Mouse (Mus musculus) bone marrow macrophage, adult 2 months (primary cell): ENCODE measurements around the gene Kin.
A peak's percentile ranks its signal among the peaks of the same experiment; 100 is the strongest.

Experiments used
- CTCF ChIP-seq: IDR thresholded peaks from 2 replicates; pipeline ENCODE4 v1.5.1; 2012; ENCODE audit warnings: low read depth, mild to moderate bottlenecking, low read length, moderate library complexity
- POLR2A ChIP-seq: IDR thresholded peaks from 2 replicates; pipeline ENCODE4 v1.6.1; 2012; ENCODE audit warnings: mild to moderate bottlenecking, low read depth, low read length, borderline replicate concordance

- TF ChIP-seq CTCF (no peak), POLR2A (peak; percentile 55; the same call in 1 of the 2 replicates)
Observed at GRCm38 (mm10) chr2:10080310-10081010, at the start of gene Kin, which contains the start of gene Atp5c1.
